Mouse (Mus musculus) layer of hippocampus, adult 2 months (tissue): Measurements from ENCODE around the gene Itga10. TPM values are rescaled to one million over a fixed set of nuclear protein-coding genes. Genes with fewer than 3 reads are reported as not detected.
A peak's percentile ranks its signal among the peaks of the same experiment; 100 is the strongest.
"Not testable (repeated sequence)": the region's sequence is repeated elsewhere in the genome, so short reads cannot be mapped to it uniquely, and the experiment has no call there.

Experiments used
- DNase-seq, 2 experiments: peaks; one replicate each; pipeline ENCODE4 v3.0.0; 2022; ENCODE audit warnings: low spot score in 2 of 2
- H3K27ac ChIP-seq: fragments of 200-600 bp; 2 replicates; pipeline ENCODE4 v1.8.1; 2022
- H3K4me3 ChIP-seq: fragments of 200-600 bp; 2 replicates; pipeline ENCODE4 v1.8.1; 2022; ENCODE audit warnings: mild to moderate bottlenecking
- CTCF ChIP-seq: fragments of 200-600 bp; conservative IDR thresholded peaks from 2 replicates; pipeline ENCODE4 v1.8.1; 2022; ENCODE audit warnings: antibody characterized with exemption, mild to moderate bottlenecking, moderate library complexity
- total RNA-seq, 2 experiments: library from RNA; stranded (reverse); gene quantifications; 2 replicates each; pipeline ENCODE4 v1.2.3; 2021

Itga10 gene
- total RNA-seq, 2 experiments from 2014 or later: 2.0 to 3.1 TPM

GRCm38 (mm10) chr3:96675171-96675570 lies 29.8 kb downstream of the Itga10 start:
- H3K27ac ChIP-seq: no peak overlapping the region
- H3K4me3 ChIP-seq: no peak overlapping the region
- DNase-seq: no peak
- no peak for TF ChIP-seq CTCF

- no peak for TF ChIP-seq CTCF
- Histone ChIP-seq H3K27ac (no peak overlapping the region), H3K4me3 (no peak overlapping the region)
- no peak for DNase-seq
Measured at GRCm38 (mm10) chr3:96675690-96676089, 30.3 kb downstream of the Itga10 start.

- no peak overlapping the region for H3K4me3 ChIP-seq
- DNase-seq: no peak
- TF ChIP-seq CTCF: no peak
Measured at GRCm38 (mm10) chr3:96678456-96678855, 33.1 kb downstream of the Itga10 start.

GRCm38 (mm10) chr3:96679159-96679674 lies 33.8 kb downstream of the Itga10 start:
- Histone ChIP-seq H3K4me3 (no peak overlapping the region), H3K27ac (no peak overlapping the region)
- no peak for TF ChIP-seq CTCF
- no peak for DNase-seq

More at GRCm38 (mm10) chr3:96678456-96678855, 33.1 kb downstream of the Itga10 start:
- no peak overlapping the region for H3K27ac ChIP-seq

- H3K27ac ChIP-seq: no peak overlapping the region
- no peak overlapping the region for H3K4me3 ChIP-seq
- no peak for TF ChIP-seq CTCF
- no peak for DNase-seq
Measured at GRCm38 (mm10) chr3:96680269-96680956, 35.0 kb downstream of the Itga10 start.

- no peak for DNase-seq
- Histone ChIP-seq H3K4me3 (no peak overlapping the region), H3K27ac (no peak overlapping the region)
- no peak for TF ChIP-seq CTCF
Measured at GRCm38 (mm10) chr3:96683496-96683895, 38.1 kb downstream of the Itga10 start.

- TF ChIP-seq CTCF: no peak
- no peak for DNase-seq
- H3K4me3 ChIP-seq: peak overlapping the region; percentile 37; the same call in 1 of the 2 replicates
- H3K27ac ChIP-seq: no peak overlapping the region
Measured at GRCm38 (mm10) chr3:96684151-96684821, 38.9 kb downstream of the Itga10 start.

GRCm38 (mm10) chr3:96684822-96685156 lies 39.4 kb downstream of the Itga10 start:
- TF ChIP-seq CTCF: no peak
- H3K27ac ChIP-seq: no peak overlapping the region
- no peak for DNase-seq
- peak overlapping the region; percentile 37 for H3K4me3 ChIP-seq

GRCm38 (mm10) chr3:96686057-96686456 lies 40.7 kb downstream of the Itga10 start:
- H3K4me3 ChIP-seq, DNase-seq, H3K27ac ChIP-seq: not testable (repeated sequence)

GRCm38 (mm10) chr3:96688854-96689253 lies 43.5 kb downstream of the Itga10 start:
- no peak for TF ChIP-seq CTCF
- DNase-seq: no peak
- Histone ChIP-seq H3K4me3 (no peak overlapping the region), H3K27ac (no peak overlapping the region)

- no peak overlapping the region for H3K27ac ChIP-seq
- no peak overlapping the region for H3K4me3 ChIP-seq
- peak; percentile 20; the same call in 1 of the 2 replicates for TF ChIP-seq CTCF
- DNase-seq: no peak
Measured at GRCm38 (mm10) chr3:96690298-96690697, 44.9 kb downstream of the Itga10 start.

GRCm38 (mm10) chr3:96692506-96692905 lies 47.1 kb downstream of the Itga10 start:
- Histone ChIP-seq H3K4me3 (no peak overlapping the region), H3K27ac (no peak overlapping the region)
- DNase-seq: no peak
- TF ChIP-seq CTCF: peak; percentile 63

GRCm38 (mm10) chr3:96693579-96693978 lies 48.2 kb downstream of the Itga10 start:
- Histone ChIP-seq H3K27ac (no peak overlapping the region), H3K4me3 (no peak overlapping the region)
- no peak for DNase-seq
- TF ChIP-seq CTCF: no peak
